ENCODE assay signal across 28 mouse cellular contexts in the genomic region with DNA sequence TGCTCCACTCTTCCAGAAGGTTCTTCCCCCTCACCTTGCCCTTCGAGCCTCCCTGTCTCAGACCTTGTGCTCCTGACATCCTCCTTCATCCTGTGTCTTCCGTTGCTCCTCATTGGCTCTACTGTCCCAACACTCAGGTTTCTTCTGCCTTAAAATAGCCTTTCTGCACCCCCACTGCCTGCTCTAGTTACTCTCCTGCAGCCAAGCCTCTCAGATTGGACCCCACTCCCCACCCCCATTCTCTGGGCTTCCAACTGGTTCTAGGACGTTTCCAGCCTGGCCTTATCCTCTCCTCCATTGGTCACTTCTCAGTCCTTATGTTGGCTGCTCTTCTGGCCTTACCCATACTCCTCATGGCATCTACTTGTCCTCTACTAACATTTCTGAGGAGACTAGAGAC. TPM values are rescaled to one million over a fixed set of nuclear protein-coding genes. Genes with fewer than 3 reads are reported as not detected.
DNase-seq lines count a peak whose midpoint lies in the region; ATAC-seq and TF ChIP-seq lines count a peak whose summit lies in the region.
"Had no signal": no experiment of that assay in that cellular context is flagged by ENCODE, and none has a peak within 500 bp of the region (broad histone marks: within the 10 kb centered on the region; RNA-seq: fewer than 3 reads in every experiment).

No protein-coding gene starts in this region.

- H3K4me1 ChIP-seq in neural tube, embryonic 11.5 days (ENCODE audit: control insufficient read depth, insufficient read depth, low read length) = no peaks in the 10 kb centered on the region
- H3K4me1 ChIP-seq in neural tube, embryonic 15.5 days = peaks cover 4% of the 10 kb centered on the region; the same call in 1 of the 2 replicates

- no peak overlapping the region for H3K9ac ChIP-seq in neural tube, embryonic 11.5 days (ENCODE audit: low read length)
- no peak overlapping the region for H3K9ac ChIP-seq in neural tube, embryonic 15.5 days (replicated peaks)
- H3K9ac ChIP-seq: embryonic facial prominence, embryonic 13.5 days; embryonic facial prominence, embryonic 15.5 days; forebrain, embryonic 12.5 days had no signal

- H3K9me3 ChIP-seq in neural tube, embryonic 11.5 days (ENCODE audit: control insufficient read depth, low read length) = no peaks in the 10 kb centered on the region
- no peaks in the 10 kb centered on the region for H3K9me3 ChIP-seq in neural tube, embryonic 15.5 days (replicated peaks)
- H3K9me3 ChIP-seq: embryonic facial prominence, embryonic 13.5 days; embryonic facial prominence, embryonic 15.5 days; forebrain, embryonic 10.5 days; forebrain, embryonic 12.5 days had no signal

- peak overlapping the region; percentile 95 for H3K27ac ChIP-seq in gastrocnemius, adult 2 months
- 0 out of 2 replicates have a peak overlapping the region, but pooled peaks have one; percentile 4 for H3K27ac ChIP-seq in neural tube, embryonic 11.5 days (ENCODE audit: low read depth, low read length)
- no peak overlapping the region for H3K27ac ChIP-seq in neural tube, embryonic 15.5 days (replicated peaks)
- H3K27ac ChIP-seq: embryonic facial prominence, embryonic 13.5 days; embryonic facial prominence, embryonic 15.5 days; forebrain, embryonic 10.5 days; forebrain, embryonic 12.5 days had no signal

- H3K4me2 ChIP-seq in neural tube, embryonic 11.5 days (ENCODE audit: low read depth) = no peak overlapping the region
- no peak overlapping the region for H3K4me2 ChIP-seq in neural tube, embryonic 15.5 days
- H3K4me2 ChIP-seq: embryonic facial prominence, embryonic 13.5 days; embryonic facial prominence, embryonic 15.5 days; forebrain, embryonic 12.5 days had no signal

- no peak for ATAC-seq in neural tube, embryonic 11.5 days (ENCODE audit: insufficient read depth, low FRiP score, low TSS enrichment)
- no peak for ATAC-seq in neural tube, embryonic 15.5 days (ENCODE audit: low FRiP score)
- ATAC-seq: activated CD4-positive, CD25-positive, alpha-beta regulatory T cell, adult 4 months; forebrain, embryonic 14.5 days; forebrain, embryonic 16.5 days; Patski had no signal

- peak; percentile 84 for DNase-seq in gastrocnemius, adult 2 months
- no peak for DNase-seq in gastrocnemius, postnatal 4 days (ENCODE audit: low spot score in 2 of 2)
- no peak for DNase-seq in neural tube, embryonic 11.5 days (ENCODE audit: low spot score)
- DNase-seq in gastrocnemius, postnatal 14 days = peak; percentile 53
- DNase-seq in skeletal muscle tissue, adult 2 months (ENCODE audit: low read depth, low spot score) = peak; percentile 89
- DNase-seq in c-Kit-positive CD71-positive TER-119-positive erythroid progenitor cells, embryonic 14.5 days (ENCODE audit: low spot score) = no peak
- no peak for DNase-seq in right cerebral cortex, adult 2 months (ENCODE audit: low spot score in 2 of 2)
- DNase-seq: adrenal gland, adult 8-10 months; adrenal gland, postnatal 14 days; adrenal gland, postnatal 36 days; cerebellum, adult 11 months; cerebellum, adult 18-20 months; cerebellum, adult 8-10 months; cerebellum, adult 9-11 months; cerebellum, postnatal 14 days; cerebellum, postnatal 36 days; embryo, embryonic 11 days had no signal

- 80% methylated on average over 3 of the region's 3 CpGs for WGBS in neural tube, embryonic 11.5 days
- WGBS in neural tube, embryonic 15.5 days = 79% methylated on average over 3 of the region's 3 CpGs

- no peaks in the 10 kb centered on the region for H3K36me3 ChIP-seq in neural tube, embryonic 11.5 days (ENCODE audit: control insufficient read depth, insufficient read depth, low read length)
- no peaks in the 10 kb centered on the region for H3K36me3 ChIP-seq in neural tube, embryonic 15.5 days
- H3K36me3 ChIP-seq: embryonic facial prominence, embryonic 13.5 days; embryonic facial prominence, embryonic 15.5 days; forebrain, embryonic 10.5 days; forebrain, embryonic 12.5 days had no signal

- intact Hi-C loops in gastrocnemius, adult 2 months (cut with DNase I) = no loop called here
- intact Hi-C loops in gastrocnemius, postnatal 14 days (cut with DNase I; ENCODE audit: low total_unique reads) = no loop called here

- no peak for TF ChIP-seq CTCF in gastrocnemius, adult 2 months (IDR thresholded peaks at IDR 0.05)

- H3K4me3 ChIP-seq in gastrocnemius, adult 2 months = no peak overlapping the region
- H3K4me3 ChIP-seq in neural tube, embryonic 11.5 days (ENCODE audit: low read depth, low read length) = no peak overlapping the region
- H3K4me3 ChIP-seq in neural tube, embryonic 15.5 days (replicated peaks) = no peak overlapping the region
- H3K4me3 ChIP-seq: embryonic facial prominence, embryonic 13.5 days; embryonic facial prominence, embryonic 15.5 days; erythroblast, embryonic 14.5 days; forebrain, embryonic 10.5 days; forebrain, embryonic 12.5 days had no signal

- H3K27me3 ChIP-seq in neural tube, embryonic 11.5 days (ENCODE audit: control insufficient read depth, insufficient read depth, low read length) = no peaks in the 10 kb centered on the region
- no peaks in the 10 kb centered on the region for H3K27me3 ChIP-seq in neural tube, embryonic 15.5 days (replicated peaks)
- H3K27me3 ChIP-seq: embryonic facial prominence, embryonic 13.5 days; embryonic facial prominence, embryonic 15.5 days; forebrain, embryonic 12.5 days; Patski had no signal

RNA-seq across cellular contexts. Expression of a gene that starts 9.2 kb away (rescaled TPM):
- total RNA-seq in gastrocnemius, adult 2 months (2021) = under 1 TPM; 0.20 to 0.36 TPM
- under 1 TPM in 1 of 2 experiments, not detected in 1; 0.59 TPM for total RNA-seq in gastrocnemius, postnatal 4 days (2021)
- 0.33 and 0.42 TPM in 2 replicates for polyA plus RNA-seq in neural tube, embryonic 11.5 days (2014; fragmentation: Nextera tagmentation; extraction: Ambion mirVana)
- 0.44 and 0.63 TPM in 2 replicates for polyA plus RNA-seq in neural tube, embryonic 15.5 days (2015; fragmentation: Nextera tagmentation; extraction: Ambion mirVana)
- total RNA-seq in gastrocnemius, postnatal 14 days (2021) = under 1 TPM; 0.22 to 0.29 TPM
- total RNA-seq: common myeloid progenitor, adult 5-6 weeks had no signal
- polyA plus RNA-seq: erythroblast, embryonic 14.5 days; Patski had no signal

RNA-seq across cellular contexts. Expression of a gene that starts 18.1 kb away (rescaled TPM):
- total RNA-seq in gastrocnemius, adult 2 months (2021) = 10 to 100 TPM; 23.7 to 32.4 TPM
- total RNA-seq in gastrocnemius, postnatal 4 days (2021) = 10 to 100 TPM; 24.8 to 25.8 TPM
- 69.5 and 74.4 TPM in 2 replicates for polyA plus RNA-seq in neural tube, embryonic 11.5 days (2014; fragmentation: Nextera tagmentation; extraction: Ambion mirVana)
- 77.2 TPM in 2 replicates for polyA plus RNA-seq in neural tube, embryonic 15.5 days (2015; fragmentation: Nextera tagmentation; extraction: Ambion mirVana)
- total RNA-seq in gastrocnemius, postnatal 14 days (2021) = 10 to 100 TPM; 27.7 to 35.0 TPM

RNA-seq across cellular contexts. Expression of a gene that starts 48.1 kb away (rescaled TPM):
- total RNA-seq in gastrocnemius, adult 2 months (2021) = 100 to 1,000 TPM; 143 to 146 TPM
- 10 to 100 TPM; 25.3 to 26.0 TPM for total RNA-seq in gastrocnemius, postnatal 4 days (2021)
- polyA plus RNA-seq in neural tube, embryonic 11.5 days (2014; fragmentation: Nextera tagmentation; extraction: Ambion mirVana) = 3.2 and 4.4 TPM in 2 replicates
- 7.9 and 10.6 TPM in 2 replicates for polyA plus RNA-seq in neural tube, embryonic 15.5 days (2015; fragmentation: Nextera tagmentation; extraction: Ambion mirVana)
- total RNA-seq in gastrocnemius, postnatal 14 days (2021) = 10 to 100 TPM; 30.5 to 49.0 TPM

Comparison
In these comparisons a context has a peak if more than half of its experiments do, and no peak if none do; other contexts are left out.
1. DNase-seq: peak in gastrocnemius, adult 2 months (single experiment), gastrocnemius, postnatal 14 days (single experiment) and skeletal muscle tissue, adult 2 months (single experiment); none in gastrocnemius, postnatal 4 days (0 of 2), neural tube, embryonic 11.5 days (single experiment), c-Kit-positive CD71-positive TER-119-positive erythroid progenitor cells, embryonic 14.5 days (single experiment) and right cerebral cortex, adult 2 months (0 of 2).